Mouse (Mus musculus): ENCODE measurements around the gene Fam207a. TPM values are rescaled to one million over a fixed set of nuclear protein-coding genes. Genes with fewer than 3 reads are reported as not detected.

Gene Fam207a
- polyA plus RNA-seq, 1 experiment from 2014 or later = 40.3 TPM

GRCm38 (mm10) chr10:77457701-77458100, 57.9 kb downstream of the Fam207a start:
- H3K4me3 ChIP-seq (replicated peaks) = no peak overlapping the region
- H3K4me2 ChIP-seq (replicated peaks) = no peak overlapping the region
- H3K9ac ChIP-seq = no peak overlapping the region
- WGBS = 83% methylated on average over 3 of the region's 3 CpGs
- H3K27me3 ChIP-seq (replicated peaks) = no peaks in the 10 kb centered on the region
- no peak for ATAC-seq
- no peak overlapping the region for H3K27ac ChIP-seq
- H3K36me3 ChIP-seq = no peaks in the 10 kb centered on the region
- no peaks in the 10 kb centered on the region for H3K4me1 ChIP-seq (replicated peaks)
- no peaks in the 10 kb centered on the region for H3K9me3 ChIP-seq

DNA sequence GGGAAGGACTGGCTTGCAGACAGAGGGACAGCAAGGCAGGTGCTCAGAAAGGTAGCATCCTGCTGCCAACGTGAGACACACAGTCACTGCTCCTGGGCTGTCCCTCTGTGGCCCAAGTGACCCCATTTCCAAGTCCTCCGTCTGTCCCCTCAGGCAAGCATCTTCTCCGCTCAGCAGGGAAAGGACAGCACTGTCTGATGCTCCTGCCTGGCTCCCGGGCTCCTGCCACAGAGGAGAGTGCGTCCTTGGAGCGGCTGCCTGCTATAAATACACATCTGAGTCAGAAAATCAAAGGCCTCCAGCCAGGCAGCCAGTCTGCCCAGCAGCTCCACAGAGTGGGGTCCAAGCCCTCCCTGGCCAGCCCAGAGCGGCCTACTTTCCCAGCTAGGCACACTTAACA, 59.1 kb downstream of the Fam207a start:
- no peak for ATAC-seq
- no peaks in the 10 kb centered on the region for H3K4me1 ChIP-seq (replicated peaks)

GRCm38 (mm10) chr10:77455251-77456010, 60.2 kb downstream of the Fam207a start:
- H3K9me3 ChIP-seq = no peaks in the 10 kb centered on the region
- no peak overlapping the region for H3K4me3 ChIP-seq (replicated peaks)
- whole genome bisulfite sequencing = 66% methylated on average over 14 of the region's 14 CpGs
- ATAC-seq = no peak
- no peaks in the 10 kb centered on the region for H3K4me1 ChIP-seq (replicated peaks)
- H3K36me3 ChIP-seq = no peaks in the 10 kb centered on the region
- H3K27me3 ChIP-seq (replicated peaks) = no peaks in the 10 kb centered on the region; the same call in 1 of the 2 replicates
- H3K27ac ChIP-seq = no peak overlapping the region
- no peak overlapping the region for H3K9ac ChIP-seq
- no peak overlapping the region for H3K4me2 ChIP-seq (replicated peaks)

More for the DNA sequence above, 59.1 kb downstream of the Fam207a start:
- Histone ChIP-seq H3K4me3 (replicated peaks) (no peak overlapping the region), H3K9ac (no peak overlapping the region), H3K9me3 (no peaks in the 10 kb centered on the region), H3K4me2 (replicated peaks) (no peak overlapping the region), H3K36me3 (no peaks in the 10 kb centered on the region), H3K27ac (no peak overlapping the region), H3K27me3 (replicated peaks) (no peaks in the 10 kb centered on the region)
- 62% methylated on average over 7 of the region's 7 CpGs for WGBS

DNA sequence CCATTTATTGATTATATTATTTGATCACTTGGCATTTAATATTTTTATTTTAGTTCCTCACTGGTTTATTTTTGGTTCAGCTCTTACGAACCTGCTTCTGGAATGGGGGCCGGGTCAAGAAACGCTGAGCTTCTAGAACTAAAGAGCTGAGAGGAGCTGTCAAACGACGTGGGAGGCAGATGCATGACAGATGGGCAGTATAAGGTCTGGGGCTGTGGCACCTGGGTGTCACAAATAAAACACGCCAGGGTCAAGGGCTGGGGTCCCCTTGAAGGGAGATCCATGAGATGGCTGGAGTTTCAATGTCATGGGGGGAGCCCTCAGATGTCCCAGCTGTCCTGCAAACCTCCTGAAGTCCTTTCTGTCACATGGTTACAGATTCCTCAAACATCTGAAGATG, 60.8 kb downstream of the Fam207a start:
- Histone ChIP-seq H3K27me3 (replicated peaks) (peaks cover 4% of the 10 kb centered on the region; the same call in 1 of the 2 replicates), H3K36me3 (no peaks in the 10 kb centered on the region), H3K4me2 (replicated peaks) (no peak overlapping the region), H3K27ac (no peak overlapping the region), H3K4me1 (replicated peaks) (no peaks in the 10 kb centered on the region), H3K4me3 (replicated peaks) (no peak overlapping the region), H3K9ac (no peak overlapping the region), H3K9me3 (no peaks in the 10 kb centered on the region)
- 71% methylated on average over 6 of the region's 6 CpGs for WGBS
- ATAC-seq = no peak

DNA sequence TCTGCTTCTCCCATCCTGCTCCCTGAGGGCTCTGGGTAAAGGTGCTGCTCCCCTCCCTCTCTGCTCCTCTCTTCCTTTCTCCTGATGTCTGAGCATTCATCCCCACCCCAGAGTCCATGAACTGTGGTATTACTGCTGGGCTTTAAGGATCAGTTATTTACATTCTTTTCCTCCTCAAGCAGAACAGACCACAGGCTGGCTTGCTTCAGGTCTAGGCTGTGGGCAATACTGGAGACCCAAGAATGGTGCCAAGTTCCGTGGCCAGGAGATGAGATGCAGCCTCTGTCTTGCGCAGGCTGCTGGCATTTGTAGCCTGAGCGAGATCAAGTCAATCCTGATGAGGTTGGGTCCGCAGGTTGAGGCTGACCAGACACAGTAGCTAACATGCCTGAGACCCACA, 63.8 kb downstream of the Fam207a start:
- Histone ChIP-seq H3K4me1 (replicated peaks) (peaks cover 13% of the 10 kb centered on the region), H3K27ac (no peak overlapping the region), H3K4me3 (replicated peaks) (no peak overlapping the region), H3K9me3 (no peaks in the 10 kb centered on the region), H3K4me2 (replicated peaks) (no peak overlapping the region), H3K27me3 (replicated peaks) (peaks cover 4% of the 10 kb centered on the region), H3K9ac (no peak overlapping the region), H3K36me3 (no peaks in the 10 kb centered on the region)
- ATAC-seq = no peak
- 58% methylated on average over 4 of the region's 4 CpGs for WGBS

GRCm38 (mm10) chr10:77450159-77450464, 65.5 kb downstream of the Fam207a start:
- Histone ChIP-seq H3K27ac (no peak overlapping the region), H3K9me3 (no peaks in the 10 kb centered on the region), H3K4me3 (replicated peaks) (no peak overlapping the region), H3K36me3 (no peaks in the 10 kb centered on the region), H3K9ac (no peak overlapping the region), H3K4me1 (replicated peaks) (peaks cover 13% of the 10 kb centered on the region), H3K4me2 (replicated peaks) (no peak overlapping the region), H3K27me3 (replicated peaks) (peaks cover 4% of the 10 kb centered on the region)
- ATAC-seq = no peak

- no peak for ATAC-seq
- Histone ChIP-seq H3K9ac (no peak overlapping the region), H3K9me3 (no peaks in the 10 kb centered on the region), H3K36me3 (no peaks in the 10 kb centered on the region), H3K4me3 (replicated peaks) (peak overlapping the region; percentile 21), H3K4me2 (replicated peaks) (peak overlapping the region; percentile 54), H3K27ac (no peak overlapping the region), H3K4me1 (replicated peaks) (peaks cover 13% of the 10 kb centered on the region), H3K27me3 (replicated peaks) (peaks cover 4% of the 10 kb centered on the region)
- WGBS = 25% methylated on average over 23 of the region's 23 CpGs
Observed at GRCm38 (mm10) chr10:77449315-77450158, 66.0 kb downstream of the Fam207a start.

DNA sequence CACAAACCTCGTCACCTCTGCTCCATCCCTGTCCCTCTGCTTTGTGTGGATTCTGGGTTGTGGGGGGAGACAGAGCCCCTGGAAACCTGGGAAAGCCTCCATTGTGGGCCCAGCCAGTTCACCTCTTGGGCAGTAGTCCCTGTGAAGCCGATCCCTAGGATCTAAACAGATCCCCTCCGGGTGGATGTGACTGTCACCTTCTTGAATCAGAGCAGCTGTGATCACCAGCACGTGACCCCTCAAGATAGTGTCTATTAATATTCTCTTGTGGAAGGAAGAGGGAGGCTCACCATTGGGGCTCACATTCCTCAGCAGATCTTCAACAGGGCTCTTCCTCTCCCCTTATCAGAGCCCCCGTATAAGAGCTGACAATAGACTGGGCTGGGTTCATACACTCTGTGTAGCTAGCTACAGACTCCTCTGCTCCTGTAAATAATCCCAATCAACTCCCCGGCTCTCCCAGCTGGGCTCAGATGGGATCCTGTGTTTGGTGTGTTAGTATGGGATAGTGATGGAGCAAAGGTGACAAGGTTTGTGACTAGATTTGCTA, 66.8 kb downstream of the Fam207a start:
- no peak for ATAC-seq
- Histone ChIP-seq H3K36me3 (no peaks in the 10 kb centered on the region), H3K9me3 (no peaks in the 10 kb centered on the region), H3K27ac (no peak overlapping the region), H3K9ac (no peak overlapping the region), H3K4me2 (replicated peaks) (peak overlapping the region; percentile 54), H3K4me3 (replicated peaks) (no peak overlapping the region), H3K27me3 (replicated peaks) (peaks cover 4% of the 10 kb centered on the region), H3K4me1 (replicated peaks) (peaks cover 13% of the 10 kb centered on the region)
- 37% methylated on average over 6 of the region's 6 CpGs for whole genome bisulfite sequencing

- 84% methylated on average over 7 of the region's 7 CpGs for WGBS
- peaks cover 4% of the 10 kb centered on the region for H3K27me3 ChIP-seq (replicated peaks)
- no peak for ATAC-seq
- H3K9me3 ChIP-seq = no peaks in the 10 kb centered on the region
- H3K4me2 ChIP-seq (replicated peaks) = no peak overlapping the region
- no peak overlapping the region for H3K27ac ChIP-seq
- no peak overlapping the region for H3K9ac ChIP-seq
- no peak overlapping the region for H3K4me3 ChIP-seq (replicated peaks)
- H3K36me3 ChIP-seq = no peaks in the 10 kb centered on the region
- H3K4me1 ChIP-seq (replicated peaks) = peaks cover 13% of the 10 kb centered on the region
Observed at GRCm38 (mm10) chr10:77448209-77448608, 67.4 kb downstream of the Fam207a start.

GRCm38 (mm10) chr10:77447755-77448154, 67.8 kb downstream of the Fam207a start:
- Histone ChIP-seq H3K4me2 (replicated peaks) (no peak overlapping the region), H3K4me1 (replicated peaks) (peaks cover 13% of the 10 kb centered on the region), H3K9me3 (no peaks in the 10 kb centered on the region), H3K9ac (no peak overlapping the region), H3K27me3 (replicated peaks) (peaks cover 4% of the 10 kb centered on the region), H3K27ac (no peak overlapping the region), H3K36me3 (no peaks in the 10 kb centered on the region), H3K4me3 (replicated peaks) (no peak overlapping the region)
- ATAC-seq = no peak
- WGBS = 16% methylated on average over 2 of the region's 2 CpGs

DNA sequence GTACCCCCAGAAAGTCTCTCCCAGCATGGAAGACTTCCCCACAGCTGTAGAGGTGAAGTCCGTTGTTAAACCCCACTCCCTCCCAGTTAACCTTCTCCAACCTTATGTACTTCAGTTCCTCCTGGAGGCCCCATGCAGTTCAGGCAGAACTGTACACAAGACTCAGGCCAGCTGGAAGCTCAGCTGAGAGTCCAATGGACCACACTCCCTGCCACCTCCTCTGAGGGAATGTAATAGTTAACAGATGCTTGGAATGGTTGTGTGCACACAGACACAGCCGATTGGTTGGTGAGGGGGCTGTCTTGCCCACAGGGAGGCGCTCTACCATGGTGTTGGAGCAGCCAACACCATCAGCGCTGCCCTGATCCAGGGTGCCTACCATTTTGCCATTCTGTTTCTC, 73.3 kb downstream of the Fam207a start:
- H3K4me3 ChIP-seq (replicated peaks) = no peak overlapping the region
- H3K27me3 ChIP-seq (replicated peaks) = no peaks in the 10 kb centered on the region
- H3K9me3 ChIP-seq = no peaks in the 10 kb centered on the region
- H3K36me3 ChIP-seq = no peaks in the 10 kb centered on the region
- H3K4me1 ChIP-seq (replicated peaks) = peaks cover 7% of the 10 kb centered on the region
- 80% methylated on average over 4 of the region's 4 CpGs for WGBS
- H3K9ac ChIP-seq = no peak overlapping the region
- H3K27ac ChIP-seq = no peak overlapping the region
- no peak overlapping the region for H3K4me2 ChIP-seq (replicated peaks)
- ATAC-seq = no peak

- H3K27ac ChIP-seq = no peak overlapping the region
- no peak overlapping the region for H3K9ac ChIP-seq
- no peaks in the 10 kb centered on the region for H3K27me3 ChIP-seq (replicated peaks)
- 85% methylated on average over 3 of the region's 3 CpGs for WGBS
- ATAC-seq = no peak
- H3K4me2 ChIP-seq (replicated peaks) = no peak overlapping the region
- no peaks in the 10 kb centered on the region for H3K9me3 ChIP-seq
- no peaks in the 10 kb centered on the region for H3K36me3 ChIP-seq
- peaks cover 7% of the 10 kb centered on the region for H3K4me1 ChIP-seq (replicated peaks)
- H3K4me3 ChIP-seq (replicated peaks) = no peak overlapping the region
Observed at GRCm38 (mm10) chr10:77441812-77442211, 73.8 kb downstream of the Fam207a start.

Data from intestine, embryonic 15.5 days (tissue).